Mouse (Mus musculus) kidney, embryonic 14.5 days (tissue): ENCODE data around the gene Adamts8. TPM values are rescaled to one million over a fixed set of nuclear protein-coding genes. Genes with fewer than 3 reads are reported as not detected.

Experiments used
- ATAC-seq: fragments of 200-750 bp; cut with Nextera tagmentation; 2 replicates; pipeline ENCODE4 v1.8.0; 2017; ENCODE audit warnings: moderate number of reproducible peaks, mild to moderate bottlenecking, moderate TSS enrichment, moderate library complexity; ENCODE audit not compliant: low FRiP score, low TSS enrichment
- H3K27ac ChIP-seq: fragments of 300-500 bp; sonication (generic); 2 replicates; pipeline ENCODE4 v1.5.1; 2014; ENCODE audit warnings: low read depth, mild to moderate bottlenecking, low read length, moderate library complexity, mixed read lengths
- H3K27me3 ChIP-seq: fragments of 300-500 bp; sonication (generic); 2 replicates; pipeline ENCODE4 v1.6.1; 2014; ENCODE audit warnings: mild to moderate bottlenecking, low read length; ENCODE audit not compliant: control insufficient read depth, insufficient read depth
- H3K36me3 ChIP-seq: fragments of 300-500 bp; sonication (generic); 2 replicates; pipeline ENCODE4 v1.6.1; 2014; ENCODE audit warnings: low read length, mixed read lengths; ENCODE audit not compliant: control insufficient read depth, insufficient read depth
- H3K4me1 ChIP-seq: fragments of 300-500 bp; sonication (generic); 2 replicates; pipeline ENCODE4 v1.6.1; 2014; ENCODE audit warnings: low read length, mixed read lengths; ENCODE audit not compliant: control insufficient read depth, insufficient read depth
- H3K4me2 ChIP-seq: fragments of 300-500 bp; sonication (generic); replicated peaks from 2 replicates; pipeline ENCODE4 v1.6.1; 2014; ENCODE audit warnings: low read depth, mild to moderate bottlenecking, low read length
- H3K4me3 ChIP-seq: fragments of 300-500 bp; sonication (generic); 2 replicates; pipeline ENCODE4 v1.5.1; 2014; ENCODE audit warnings: mild to moderate bottlenecking, low read length
- H3K9ac ChIP-seq: fragments of 300-500 bp; sonication (generic); 2 replicates; pipeline ENCODE4 v1.6.1; 2014; ENCODE audit warnings: low read depth, mild to moderate bottlenecking, low read length, moderate library complexity
- H3K9me3 ChIP-seq: fragments of 300-500 bp; sonication (generic); 2 replicates; pipeline ENCODE4 v1.6.1; 2016; ENCODE audit warnings: low read length; ENCODE audit not compliant: control insufficient read depth
- WGBS: fragments of 180-500 bp; shearing (Covaris S2); extraction: QIAGEN DNeasy Blood & Tissue Kit; methylation state at CpG from one replicate; pipeline ENCODE4 v1.1.7; 2014; 5-methylcytosine and 5-hydroxymethylcytosine counted together
- polyA plus RNA-seq: library from polyadenylated mRNA; unstranded; fragments of >200 nt; fragmentation: Nextera tagmentation; extraction: Ambion mirVana; gene quantifications from 2 replicates; pipeline ENCODE4 v1.2.1, GENCODE M21; 2014

Gene Adamts8
- polyA plus RNA-seq, 1 experiment from 2014 or later, result 0.35 TPM

GRCm38 (mm10) chr9:30919686-30920085 is 22.7 kb upstream of the Adamts8 start:
- peaks cover 13% of the 10 kb centered on the region for H3K27me3 ChIP-seq
- no peak for ATAC-seq
- H3K27ac ChIP-seq, result no peak overlapping the region
- no peak overlapping the region for H3K9ac ChIP-seq
- 80% methylated on average over 9 of the region's 9 CpGs for WGBS
- H3K4me2 ChIP-seq, result no peak overlapping the region; the same call in 1 of the 2 replicates
- no peaks in the 10 kb centered on the region for H3K36me3 ChIP-seq
- H3K4me3 ChIP-seq, result no peak overlapping the region
- H3K4me1 ChIP-seq, result peaks cover 20% of the 10 kb centered on the region; the same call in 1 of the 2 replicates
- H3K9me3 ChIP-seq, result no peaks in the 10 kb centered on the region

- Histone ChIP-seq H3K27me3 (peaks cover 13% of the 10 kb centered on the region), H3K9me3 (no peaks in the 10 kb centered on the region), H3K27ac (no peak overlapping the region), H3K9ac (no peak overlapping the region), H3K36me3 (no peaks in the 10 kb centered on the region), H3K4me2 (peak overlapping the region; percentile 93; the same call in 1 of the 2 replicates), H3K4me3 (peak overlapping the region; percentile 57; the same call in 1 of the 2 replicates), H3K4me1 (peaks cover 20% of the 10 kb centered on the region; the same call in 1 of the 2 replicates)
- 38% methylated on average over 6 of the region's 6 CpGs for whole genome bisulfite sequencing
- ATAC-seq, result no peak
Measured at GRCm38 (mm10) chr9:30920736-30921135, 21.6 kb upstream of the Adamts8 start.

GRCm38 (mm10) chr9:30921261-30922103 is 20.9 kb upstream of the Adamts8 start:
- Histone ChIP-seq H3K9me3 (no peaks in the 10 kb centered on the region), H3K27me3 (peaks cover 13% of the 10 kb centered on the region), H3K4me2 (peak overlapping the region; percentile 93), H3K4me3 (peak overlapping the region; percentile 57), H3K36me3 (no peaks in the 10 kb centered on the region), H3K9ac (peak overlapping the region; percentile 63), H3K27ac (no peak overlapping the region), H3K4me1 (peaks cover 20% of the 10 kb centered on the region; the same call in 1 of the 2 replicates)
- WGBS, result 4% methylated on average over 56 of the region's 56 CpGs
- ATAC-seq, result peak; percentile 17; the same call in 1 of the 2 replicates

GRCm38 (mm10) chr9:30922197-30922894 is 20.0 kb upstream of the Adamts8 start, which contains the start of gene Adamts15:
Gene Adamts15 (minus strand): TSS chr9:30922452.
- Histone ChIP-seq H3K4me1 (peaks cover 20% of the 10 kb centered on the region; the same call in 1 of the 2 replicates), H3K36me3 (no peaks in the 10 kb centered on the region), H3K4me2 (peak within 1 kb of the TSS; percentile 93), H3K4me3 (peak within 1 kb of the TSS; percentile 57), H3K27me3 (peaks cover 13% of the 10 kb centered on the region), H3K9me3 (no peaks in the 10 kb centered on the region), H3K27ac (no peak within 1 kb of the TSS), H3K9ac (peak within 1 kb of the TSS; percentile 63)
- ATAC-seq, result peak; percentile 94
- under 1% methylated on average over 47 of the region's 47 CpGs for WGBS

- no peaks in the 10 kb centered on the region for H3K9me3 ChIP-seq
- no peak for ATAC-seq
- H3K4me1 ChIP-seq, result no peaks in the 10 kb centered on the region
- no peak overlapping the region for H3K27ac ChIP-seq
- no peaks in the 10 kb centered on the region for H3K36me3 ChIP-seq
- H3K27me3 ChIP-seq, result no peaks in the 10 kb centered on the region
- WGBS, result 82% methylated on average over 2 of the region's 2 CpGs
- H3K9ac ChIP-seq, result no peak overlapping the region
- H3K4me3 ChIP-seq, result no peak overlapping the region
- no peak overlapping the region for H3K4me2 ChIP-seq
Measured at GRCm38 (mm10) chr9:30928759-30929158, 13.6 kb upstream of the Adamts8 start.

- Histone ChIP-seq H3K4me1 (no peaks in the 10 kb centered on the region), H3K4me2 (no peak overlapping the region), H3K27me3 (no peaks in the 10 kb centered on the region), H3K9me3 (no peaks in the 10 kb centered on the region), H3K4me3 (no peak overlapping the region), H3K27ac (no peak overlapping the region), H3K9ac (no peak overlapping the region), H3K36me3 (no peaks in the 10 kb centered on the region)
- WGBS, result 83% methylated on average over 4 of the region's 4 CpGs
- ATAC-seq, result no peak
Measured at GRCm38 (mm10) chr9:30932346-30932745, 10.0 kb upstream of the Adamts8 start.

GRCm38 (mm10) chr9:30934827-30935226 is 7.5 kb upstream of the Adamts8 start:
- H3K36me3 ChIP-seq, result no peaks in the 10 kb centered on the region
- no peaks in the 10 kb centered on the region for H3K4me1 ChIP-seq
- H3K9ac ChIP-seq, result no peak overlapping the region
- H3K4me3 ChIP-seq, result no peak overlapping the region
- H3K27me3 ChIP-seq, result peaks cover 9% of the 10 kb centered on the region; the same call in 1 of the 2 replicates
- H3K4me2 ChIP-seq, result no peak overlapping the region
- no peak for ATAC-seq
- H3K27ac ChIP-seq, result no peak overlapping the region
- 57% methylated on average over 6 of the region's 6 CpGs for WGBS
- H3K9me3 ChIP-seq, result no peaks in the 10 kb centered on the region

GRCm38 (mm10) chr9:30936674-30937438 is 5.5 kb upstream of the Adamts8 start:
- Histone ChIP-seq H3K27ac (no peak overlapping the region), H3K36me3 (no peaks in the 10 kb centered on the region), H3K9ac (no peak overlapping the region), H3K27me3 (peaks cover 24% of the 10 kb centered on the region), H3K4me1 (no peaks in the 10 kb centered on the region), H3K4me2 (no peak overlapping the region; the same call in 1 of the 2 replicates), H3K4me3 (no peak overlapping the region), H3K9me3 (no peaks in the 10 kb centered on the region)
- WGBS, result 35% methylated on average over 9 of the region's 9 CpGs
- peak; percentile 64; the same call in 1 of the 2 replicates for ATAC-seq
